8 mouse cellular contexts compared by ENCODE assay signal in genomic region chr13:32802259-32803081, GRCm38 (mm10). TPM values are rescaled to one million over a fixed set of nuclear protein-coding genes. Genes with fewer than 3 reads are reported as not detected.
A peak's percentile ranks its signal among the peaks of the same experiment; 100 is the strongest.
DNase-seq lines count a peak whose midpoint lies in the region; ATAC-seq and TF ChIP-seq lines count a peak whose summit lies in the region.

D930007J09Rik (minus strand) TSS chr13:32802849.

- peak within 1 kb of the TSS; percentile 83 for H3K27ac ChIP-seq in intestine, embryonic 15.5 days
- H3K27ac ChIP-seq in limb, embryonic 11.5 days (replicated peaks; ENCODE audit: low read depth, low read length) = no peak within 1 kb of the TSS
- peak within 1 kb of the TSS; percentile 48 for H3K27ac ChIP-seq in midbrain, embryonic 11.5 days (ENCODE audit: low read depth, low read length)
- peak within 1 kb of the TSS; percentile 47 for H3K27ac ChIP-seq in spleen, adult 2 months (ENCODE audit: insufficient read depth, low read length)

- no peak for ATAC-seq in CD4-positive, CD25-positive, alpha-beta regulatory T cell, adult 4 months
- ATAC-seq in intestine, embryonic 15.5 days = peak; percentile 44
- ATAC-seq in limb, embryonic 11.5 days (ENCODE audit: insufficient number of reproducible peaks, low FRiP score, low TSS enrichment, low read depth) = peak; percentile 15; the same call in 1 of the 2 replicates
- peak; percentile 33 for ATAC-seq in midbrain, embryonic 11.5 days (ENCODE audit: low FRiP score)

- H3K9ac ChIP-seq in intestine, embryonic 15.5 days = peak within 1 kb of the TSS; percentile 79
- H3K9ac ChIP-seq in limb, embryonic 11.5 days (ENCODE audit: low read length) = peak within 1 kb of the TSS; percentile 75
- peak within 1 kb of the TSS; percentile 82 for H3K9ac ChIP-seq in midbrain, embryonic 11.5 days (ENCODE audit: low read length)

- no peak for TF ChIP-seq CTCF in spleen, adult 2 months (IDR thresholded peaks at IDR 0.05; ENCODE audit: extremely low read depth, insufficient read depth, insufficient read length, insufficient replicate concordance)

- H3K4me2 ChIP-seq in intestine, embryonic 15.5 days (replicated peaks) = peak within 1 kb of the TSS; percentile 90
- H3K4me2 ChIP-seq in limb, embryonic 11.5 days (ENCODE audit: low read depth, severe bottlenecking) = peak within 1 kb of the TSS; percentile 90
- peak within 1 kb of the TSS; percentile 89 for H3K4me2 ChIP-seq in midbrain, embryonic 11.5 days

- peaks cover 9% of the 10 kb centered on the region; the same call in 1 of the 2 replicates for H3K4me1 ChIP-seq in intestine, embryonic 15.5 days (replicated peaks)
- H3K4me1 ChIP-seq in limb, embryonic 11.5 days (ENCODE audit: control insufficient read depth, insufficient read depth, low read length) = no peaks in the 10 kb centered on the region
- H3K4me1 ChIP-seq in midbrain, embryonic 11.5 days (ENCODE audit: control insufficient read depth, insufficient read depth, low read length) = peaks cover 16% of the 10 kb centered on the region
- peaks cover 6% of the 10 kb centered on the region; the same call in 1 of the 2 replicates for H3K4me1 ChIP-seq in spleen, adult 2 months (ENCODE audit: control insufficient read depth, insufficient read depth, insufficient read length)

- no peak for TF ChIP-seq POLR2A in spleen, adult 2 months (IDR thresholded peaks at IDR 0.05; ENCODE audit: low read depth, low read length)

- H3K4me3 ChIP-seq in intestine, embryonic 15.5 days (replicated peaks) = peak within 1 kb of the TSS; percentile 89
- H3K4me3 ChIP-seq in limb, embryonic 11.5 days (ENCODE audit: low read depth, low read length) = peak within 1 kb of the TSS; percentile 76
- peak within 1 kb of the TSS; percentile 74 for H3K4me3 ChIP-seq in midbrain, embryonic 11.5 days (ENCODE audit: low read depth, low read length)
- H3K4me3 ChIP-seq in spleen, adult 2 months (ENCODE audit: extremely low read depth, insufficient read depth, insufficient read length) = peak within 1 kb of the TSS; percentile 74

- peak; percentile 64 for DNase-seq in CD4-positive, CD25-positive, alpha-beta regulatory T cell, adult 2 months (ENCODE audit: low read depth, low spot score)
- DNase-seq in cerebellum, postnatal 14 days = peak; percentile 60 to 69
- DNase-seq in frontal cortex, postnatal 25 days (ENCODE audit: low spot score in 2 of 2) = peak; percentile 39 to 40
- peak; percentile 63 for DNase-seq in limb, embryonic 11.5 days (ENCODE audit: low spot score)
- DNase-seq in midbrain, embryonic 11.5 days (ENCODE audit: low spot score, missing footprints) = peak; percentile 96
- DNase-seq in spleen, adult 2 months (ENCODE audit: low read depth in 1 of 2, low spot score in 2 of 2) = peak in 1 of 2 experiments; percentile 19

- H3K36me3 ChIP-seq in intestine, embryonic 15.5 days = no peaks in the 10 kb centered on the region
- peaks cover 5% of the 10 kb centered on the region for H3K36me3 ChIP-seq in limb, embryonic 11.5 days (ENCODE audit: control insufficient read depth, insufficient read depth, low read length)
- peaks cover 2% of the 10 kb centered on the region; the same call in 1 of the 2 replicates for H3K36me3 ChIP-seq in midbrain, embryonic 11.5 days (ENCODE audit: control insufficient read depth, insufficient read depth, low read length)
- peaks cover 9% of the 10 kb centered on the region for H3K36me3 ChIP-seq in spleen, adult 2 months (ENCODE audit: control insufficient read depth, insufficient read depth, low read length)

- under 1% methylated on average over 95 of the region's 95 CpGs for whole genome bisulfite sequencing in intestine, embryonic 15.5 days
- under 1% methylated on average over 95 of the region's 95 CpGs for WGBS in limb, embryonic 11.5 days
- WGBS in midbrain, embryonic 11.5 days = under 1% methylated on average over 94 of the region's 95 CpGs
- WGBS in spleen, adult 2 months = 1% methylated on average over 95 of the region's 95 CpGs

- no peaks in the 10 kb centered on the region for H3K27me3 ChIP-seq in intestine, embryonic 15.5 days (replicated peaks)
- H3K27me3 ChIP-seq in limb, embryonic 11.5 days (ENCODE audit: control insufficient read depth, insufficient read depth, low read length) = no peaks in the 10 kb centered on the region
- no peaks in the 10 kb centered on the region for H3K27me3 ChIP-seq in midbrain, embryonic 11.5 days (ENCODE audit: control insufficient read depth, insufficient read depth, low read length)
- no peaks in the 10 kb centered on the region for H3K27me3 ChIP-seq in spleen, adult 2 months (ENCODE audit: control insufficient read depth, insufficient read depth, low read length)

- no peaks in the 10 kb centered on the region for H3K9me3 ChIP-seq in intestine, embryonic 15.5 days
- no peaks in the 10 kb centered on the region for H3K9me3 ChIP-seq in limb, embryonic 11.5 days (ENCODE audit: control insufficient read depth, low read length)
- no peaks in the 10 kb centered on the region for H3K9me3 ChIP-seq in midbrain, embryonic 11.5 days (ENCODE audit: control insufficient read depth, low read length)

RNA-seq across cellular contexts. Expression of gene D930007J09Rik, which starts in this region (rescaled TPM):
- not detected for polyA plus RNA-seq in CD4-positive, CD25-positive, alpha-beta regulatory T cell, adult 4 months (2017; shearing (Covaris generic))
- polyA plus RNA-seq in intestine, embryonic 15.5 days (2015; fragmentation: Nextera tagmentation; extraction: Ambion mirVana) = not detected in 2 replicates
- not detected in 2 replicates for polyA plus RNA-seq in limb, embryonic 11.5 days (2014; fragmentation: Nextera tagmentation; extraction: Ambion mirVana)
- not detected in 2 replicates for polyA plus RNA-seq in midbrain, embryonic 11.5 days (2014; fragmentation: Nextera tagmentation; extraction: Ambion mirVana)
- polyA plus RNA-seq in spleen, adult 2 months (2012; rRNA removed) = not detected in 2 replicates

Comparison
In these comparisons a context has a peak if more than half of its experiments do, and no peak if none do; other contexts are left out.
1. Peak in ATAC-seq, H3K4me3 ChIP-seq, H3K27ac ChIP-seq, H3K9ac ChIP-seq and H3K4me2 ChIP-seq in intestine, embryonic 15.5 days; RNA of the gene not detected or under 1 TPM.
2. Peak in DNase-seq, ATAC-seq, H3K4me3 ChIP-seq, H3K9ac ChIP-seq and H3K4me2 ChIP-seq in limb, embryonic 11.5 days; RNA of the gene not detected or under 1 TPM.
3. Peak in DNase-seq, ATAC-seq, H3K4me3 ChIP-seq, H3K27ac ChIP-seq, H3K9ac ChIP-seq and H3K4me2 ChIP-seq in midbrain, embryonic 11.5 days; RNA of the gene not detected or under 1 TPM.